Mouse (Mus musculus): Measurements from ENCODE around the gene Cox8a.

The Cox8a gene

GRCm38 (mm10) chr19:7217162-7217925, at the start of gene Cox8a:
Gene Cox8a, minus strand, starts transcription at chr19:7217616.
- DNase-seq: peak; percentile 97

GRCm38 (mm10) chr19:7266421-7266831, 49.0 kb upstream of the Cox8a start:
- no peak for DNase-seq

- no peak for DNase-seq
These were observed 48.2 kb upstream of the Cox8a start for GRCm38 (mm10) chr19:7265478-7266191.

- peak; percentile 63 for DNase-seq
These were observed 47.4 kb upstream of the Cox8a start for GRCm38 (mm10) chr19:7264766-7265331.

- peak; percentile 86 for DNase-seq
These were observed 46.8 kb upstream of the Cox8a start for GRCm38 (mm10) chr19:7264088-7264765.

GRCm38 (mm10) chr19:7262592-7262991, 45.2 kb upstream of the Cox8a start:
- no peak for DNase-seq

GRCm38 (mm10) chr19:7261964-7262363, 44.5 kb upstream of the Cox8a start:
- DNase-seq: no peak

- DNase-seq: no peak
These were observed 44.1 kb upstream of the Cox8a start for GRCm38 (mm10) chr19:7261476-7261875.

GRCm38 (mm10) chr19:7257881-7258280, 40.5 kb upstream of the Cox8a start:
- no peak for DNase-seq

GRCm38 (mm10) chr19:7246021-7246420, 28.6 kb upstream of the Cox8a start:
- no peak for DNase-seq

GRCm38 (mm10) chr19:7240782-7241690, 23.6 kb upstream of the Cox8a start, which contains the start of gene Naa40:
Gene Naa40, minus strand, starts transcription at chr19:7241183.
- DNase-seq: peak; percentile 94

- DNase-seq: no peak
These were observed 22.9 kb upstream of the Cox8a start for GRCm38 (mm10) chr19:7240291-7240690.

- DNase-seq: no peak
These were observed 22.2 kb upstream of the Cox8a start for GRCm38 (mm10) chr19:7239574-7239973.

GRCm38 (mm10) chr19:7236742-7237141, 19.3 kb upstream of the Cox8a start:
- no peak for DNase-seq

- DNase-seq: no peak
These were observed 18.6 kb upstream of the Cox8a start for GRCm38 (mm10) chr19:7236011-7236410.

GRCm38 (mm10) chr19:7235461-7235860, 18.0 kb upstream of the Cox8a start:
- DNase-seq: no peak

- peak; percentile 93 for DNase-seq
These were observed 17.3 kb upstream of the Cox8a start for GRCm38 (mm10) chr19:7234537-7235221.

GRCm38 (mm10) chr19:7226511-7226914, 9.1 kb upstream of the Cox8a start:
- no peak for DNase-seq

- no peak for DNase-seq
These were observed 7.8 kb upstream of the Cox8a start for GRCm38 (mm10) chr19:7225096-7225690.

- DNase-seq: no peak
These were observed 6.8 kb upstream of the Cox8a start for GRCm38 (mm10) chr19:7224253-7224652.

GRCm38 (mm10) chr19:7223488-7223887, 6.1 kb upstream of the Cox8a start:
- no peak for DNase-seq

Data from lung, postnatal 10 days (tissue).